Mouse (Mus musculus) limb, embryonic 14.5 days (tissue): ENCODE results near the gene Sh3bp1. TPM values are rescaled to one million over a fixed set of nuclear protein-coding genes. Genes with fewer than 3 reads are reported as not detected.

Experiments
- ATAC-seq: fragments of 200-750 bp; cut with Nextera tagmentation; 2 replicates; pipeline ENCODE4 v1.8.0; 2017; ENCODE audit warnings: low read depth, moderate number of reproducible peaks, moderate TSS enrichment; ENCODE audit not compliant: low FRiP score
- DNase-seq: peaks from one replicate; pipeline ENCODE4 v3.0.0-alpha.2; 2015; ENCODE audit warnings: low spot score
- H3K27ac ChIP-seq: fragments of 300-500 bp; sonication (generic); replicated peaks from 2 replicates; pipeline ENCODE4 v1.5.1; 2014; ENCODE audit warnings: low read depth, mild to moderate bottlenecking, low read length, moderate library complexity, mixed read lengths
- H3K27me3 ChIP-seq: fragments of 300-500 bp; sonication (generic); 2 replicates; pipeline ENCODE4 v1.6.1; 2014; ENCODE audit warnings: low read length, mixed read lengths; ENCODE audit not compliant: control insufficient read depth, insufficient read depth
- H3K36me3 ChIP-seq: fragments of 300-500 bp; sonication (generic); 2 replicates; pipeline ENCODE4 v1.6.1; 2014; ENCODE audit warnings: mild to moderate bottlenecking, low read length, moderate library complexity, mixed read lengths; ENCODE audit not compliant: control insufficient read depth, insufficient read depth
- H3K4me1 ChIP-seq: fragments of 300-500 bp; sonication (generic); 2 replicates; pipeline ENCODE4 v1.6.1; 2014; ENCODE audit warnings: antibody characterized with exemption, low read length, mixed read lengths; ENCODE audit not compliant: control insufficient read depth, insufficient read depth
- H3K4me2 ChIP-seq: fragments of 300-500 bp; sonication (generic); replicated peaks from 2 replicates; pipeline ENCODE4 v1.6.1; 2014; ENCODE audit warnings: low read depth, mild to moderate bottlenecking, low read length, moderate library complexity; ENCODE audit not compliant: severe bottlenecking
- H3K4me3 ChIP-seq: fragments of 300-500 bp; sonication (generic); replicated peaks from 2 replicates; pipeline ENCODE4 v1.5.1; 2014; ENCODE audit warnings: low read length
- H3K9ac ChIP-seq: fragments of 300-500 bp; sonication (generic); 2 replicates; pipeline ENCODE4 v1.6.1; 2014; ENCODE audit warnings: mild to moderate bottlenecking, low read depth, low read length, moderate library complexity; ENCODE audit not compliant: severe bottlenecking
- H3K9me3 ChIP-seq: fragments of 300-500 bp; sonication (generic); 2 replicates; pipeline ENCODE4 v1.6.1; 2016; ENCODE audit warnings: low read length; ENCODE audit not compliant: control insufficient read depth
- POLR2A ChIP-seq: fragments of 200-500 bp; IDR thresholded peaks from 2 replicates; pipeline ENCODE4 v1.8.0; 2012; ENCODE audit warnings: inconsistent platforms, mild to moderate bottlenecking, moderate library complexity, borderline replicate concordance; ENCODE audit not compliant: insufficient read depth, insufficient read length; ENCODE audit errors: extremely low read depth
- WGBS: fragments of 180-500 bp; shearing (Covaris S2); extraction: QIAGEN DNeasy Blood & Tissue Kit; methylation state at CpG from one replicate; pipeline ENCODE4 v1.1.7; 2014; 5-methylcytosine and 5-hydroxymethylcytosine counted together
- polyA plus RNA-seq, 2 experiments: library from polyadenylated mRNA; depleted of rRNA in 1 of 2; stranded (reverse) in 1 of 2; unstranded in 1 of 2; fragments of >200 nt; fragmentation: Nextera tagmentation in 1 of 2; extraction: Ambion mirVana in 1 of 2; gene quantifications; 2 replicates each; pipeline versions ENCODE4 v1.2.1 to v1.2.3; 2012 to 2014

Sh3bp1 gene
- 127 and 202 TPM in 2 replicates for polyA plus RNA-seq (2012; rRNA removed)
- polyA plus RNA-seq (2014; fragmentation: Nextera tagmentation; extraction: Ambion mirVana), result 51.7 and 54.9 TPM in 2 replicates

DNA sequence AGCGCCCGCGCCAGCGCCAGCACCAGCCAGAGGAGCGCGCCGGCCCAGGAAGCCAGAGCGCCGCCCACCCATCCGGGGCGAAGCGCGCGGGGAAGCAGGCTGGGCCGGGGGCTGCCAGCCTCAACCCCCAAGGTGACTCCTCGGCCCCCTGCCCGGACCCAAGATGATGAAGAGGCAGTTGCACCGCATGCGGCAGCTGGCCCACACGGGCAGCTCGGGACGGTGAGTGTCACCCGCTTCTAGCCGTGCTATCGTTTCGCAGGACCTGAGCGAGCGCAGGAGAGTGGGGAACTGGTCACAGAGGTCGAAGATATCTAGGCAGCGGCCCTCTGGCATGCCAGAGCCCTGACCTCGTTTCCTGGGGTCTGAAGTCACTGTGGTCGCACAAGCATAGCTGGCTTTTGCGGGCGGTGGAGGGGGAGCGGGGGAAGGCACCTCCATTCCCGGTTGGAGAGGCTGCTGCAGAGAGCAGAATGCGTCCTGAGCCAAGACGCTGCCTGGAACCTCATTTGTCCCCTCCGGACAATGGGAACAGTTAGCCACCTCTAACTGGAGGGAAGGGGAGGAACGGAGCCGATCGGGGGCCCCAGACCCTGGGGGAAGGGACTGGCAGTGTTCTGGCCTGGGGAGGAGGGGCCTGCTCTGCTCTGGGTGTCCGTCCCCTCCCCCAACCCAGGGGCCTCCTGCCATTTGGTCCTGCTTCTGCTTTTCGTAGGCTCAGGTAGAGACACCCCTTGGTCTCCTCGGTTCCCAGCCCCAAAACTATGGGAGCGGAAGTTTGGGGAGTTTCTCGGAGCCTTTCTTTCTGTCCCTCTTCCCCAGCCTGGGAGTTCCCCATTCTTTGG is at the start of gene Sh3bp1:
Gene Sh3bp1, plus strand, starts transcription at position 29 of the 845 bp plus-strand sequence.
- 0 out of 2 replicates have a peak, but pooled peaks have one; percentile 47 for TF ChIP-seq POLR2A
- Histone ChIP-seq H3K4me2 (peak within 1 kb of the TSS; percentile 82), H3K4me3 (peak within 1 kb of the TSS; percentile 61), H3K27me3 (no peaks in the 10 kb centered on the region), H3K27ac (peak within 1 kb of the TSS; percentile 23), H3K9ac (peak within 1 kb of the TSS; percentile 64), H3K4me1 (peaks cover 28% of the 10 kb centered on the region), H3K9me3 (no peaks in the 10 kb centered on the region), H3K36me3 (peaks cover 30% of the 10 kb centered on the region)
- 0% methylated on average over 43 of the region's 47 CpGs for WGBS
- ATAC-seq (peak; percentile 67), DNase-seq (peak; percentile 71)

DNA sequence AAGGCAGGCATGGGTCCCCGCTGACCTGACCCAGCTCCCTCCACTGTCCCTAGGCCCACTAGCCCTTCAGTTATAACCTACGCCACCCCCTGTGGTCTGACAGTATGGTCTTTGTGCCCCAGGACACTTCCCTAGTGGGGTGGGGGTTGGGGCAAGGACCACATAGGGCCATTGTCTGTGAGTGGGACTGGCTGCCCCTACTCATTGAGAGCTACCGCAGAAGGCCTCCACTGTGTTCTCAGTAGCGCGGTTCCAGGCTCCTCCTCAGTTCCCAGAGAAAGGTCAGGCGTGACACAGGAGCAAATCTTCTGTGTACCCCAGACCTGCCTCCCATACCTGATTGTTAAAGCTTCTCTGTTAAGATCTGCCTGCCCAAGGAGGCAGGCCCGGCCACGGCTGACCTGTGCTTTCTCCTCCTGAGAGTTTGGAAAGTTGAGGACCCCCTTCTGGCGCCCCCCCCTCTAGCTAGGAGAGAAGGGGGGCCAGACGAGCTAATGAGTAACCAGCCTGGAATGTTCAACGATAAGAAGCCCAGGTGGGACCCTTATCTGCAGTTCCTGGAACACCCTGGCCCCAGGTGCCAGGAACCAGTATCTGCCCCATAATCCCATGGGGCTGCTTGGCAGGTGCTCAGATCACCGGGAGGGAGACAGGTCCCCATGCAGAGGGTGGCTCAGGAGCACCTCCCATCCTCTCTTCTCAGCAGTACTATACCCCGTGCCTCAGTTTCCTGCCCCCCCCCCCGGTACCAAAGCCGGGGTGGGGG is 49.3 kb upstream of the Sh3bp1 start:
- ATAC-seq, result no peak
- H3K4me3 ChIP-seq, result no peak overlapping the region
- no peak overlapping the region for H3K9ac ChIP-seq
- H3K4me1 ChIP-seq, result peaks cover 5% of the 10 kb centered on the region; the same call in 1 of the 2 replicates
- no peak overlapping the region for H3K27ac ChIP-seq
- H3K4me2 ChIP-seq, result no peak overlapping the region
- no peak for DNase-seq
- peaks cover 4% of the 10 kb centered on the region; the same call in 1 of the 2 replicates for H3K36me3 ChIP-seq
- no peak for TF ChIP-seq POLR2A
- no peaks in the 10 kb centered on the region for H3K9me3 ChIP-seq
- WGBS, result 76% methylated on average over 15 of the region's 15 CpGs
- H3K27me3 ChIP-seq, result no peaks in the 10 kb centered on the region

DNA sequence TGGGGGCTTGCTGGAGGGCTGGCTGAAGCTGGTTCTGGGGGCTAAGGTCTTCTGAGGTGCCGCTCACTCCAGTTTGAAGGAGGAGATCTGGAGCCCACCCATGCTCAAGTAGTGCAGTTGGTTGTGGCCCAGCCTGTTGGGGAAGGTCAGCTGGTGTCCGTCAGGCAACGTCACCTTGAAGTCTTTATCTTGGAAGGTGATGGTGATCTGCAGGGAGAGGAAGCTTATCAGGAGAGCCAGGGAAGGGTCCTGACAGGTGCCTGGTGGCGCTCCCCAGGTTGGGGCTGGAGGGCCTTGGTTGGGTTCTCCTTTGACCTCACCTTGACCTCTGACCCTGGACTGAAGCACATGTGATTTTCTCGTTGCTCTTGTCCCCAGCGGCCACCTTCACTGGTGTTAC is 48.6 kb upstream of the Sh3bp1 start:
- 72% methylated on average over 6 of the region's 6 CpGs for WGBS
- no peak for TF ChIP-seq POLR2A
- Histone ChIP-seq H3K9ac (no peak overlapping the region), H3K36me3 (peaks cover 4% of the 10 kb centered on the region; the same call in 1 of the 2 replicates), H3K27me3 (no peaks in the 10 kb centered on the region), H3K4me1 (0 out of 2 replicates have a peak, but pooled peaks cover 3% of the 10 kb centered on the region), H3K27ac (no peak overlapping the region), H3K4me2 (no peak overlapping the region), H3K9me3 (no peaks in the 10 kb centered on the region), H3K4me3 (no peak overlapping the region)
- ATAC-seq (no peak), DNase-seq (no peak)

- ATAC-seq (peak; percentile 84), DNase-seq (peak; percentile 91)
- TF ChIP-seq POLR2A, result no peak
- Histone ChIP-seq H3K9me3 (no peaks in the 10 kb centered on the region), H3K4me3 (no peak overlapping the region), H3K27ac (no peak overlapping the region), H3K36me3 (peaks cover 4% of the 10 kb centered on the region; the same call in 1 of the 2 replicates), H3K27me3 (no peaks in the 10 kb centered on the region), H3K9ac (no peak overlapping the region), H3K4me1 (0 out of 2 replicates have a peak, but pooled peaks cover 3% of the 10 kb centered on the region), H3K4me2 (peak overlapping the region; percentile 29)
- WGBS, result 16% methylated on average over 12 of the region's 13 CpGs
Measured at GRCm38 (mm10) chr15:78851505-78852153, 47.9 kb upstream of the Sh3bp1 start.

- Histone ChIP-seq H3K36me3 (no peaks in the 10 kb centered on the region), H3K4me3 (no peak within 1 kb of the TSS), H3K9ac (no peak within 1 kb of the TSS), H3K27ac (no peak within 1 kb of the TSS), H3K4me2 (no peak within 1 kb of the TSS), H3K4me1 (0 out of 2 replicates have a peak, but pooled peaks cover 3% of the 10 kb centered on the region), H3K27me3 (no peaks in the 10 kb centered on the region), H3K9me3 (no peaks in the 10 kb centered on the region)
- WGBS, result 73% methylated on average over 8 of the region's 8 CpGs
- no peak for TF ChIP-seq POLR2A
- ATAC-seq (no peak), DNase-seq (no peak)
Measured at GRCm38 (mm10) chr15:78855303-78855965, 44.1 kb upstream of the Sh3bp1 start, which contains the start of gene Lgals2. TSS of gene Lgals2 (minus strand) at chr15:78855529.
